Mouse (Mus musculus): ENCODE data around the gene Tcf25. TPM values are rescaled to one million over a fixed set of nuclear protein-coding genes. Genes with fewer than 3 reads are reported as not detected.

The Tcf25 gene
- polyA plus RNA-seq, 1 experiment from 2014 or later, result 146 TPM

GRCm38 (mm10) chr8:123331810-123332209 lies 41.7 kb upstream of the Tcf25 start:
- 18% methylated on average over 8 of the region's 8 CpGs for WGBS
- Histone ChIP-seq H3K4me3 (ENCODE audit: low read depth, low read length) (no peak overlapping the region), H3K4me2 (replicated peaks; ENCODE audit: low read depth) (peak overlapping the region; percentile 77; the same call in 1 of the 2 replicates), H3K36me3 (ENCODE audit: control insufficient read depth, insufficient read depth, low read length) (no peaks in the 10 kb centered on the region), H3K4me1 (replicated peaks; ENCODE audit: control insufficient read depth, insufficient read depth) (no peaks in the 10 kb centered on the region), H3K27ac (replicated peaks) (peak overlapping the region; percentile 53; the same call in 1 of the 2 replicates), H3K27me3 (ENCODE audit: control insufficient read depth, insufficient read depth, low read length) (no peaks in the 10 kb centered on the region), H3K9me3 (ENCODE audit: control insufficient read depth, low read length) (no peaks in the 10 kb centered on the region), H3K9ac (ENCODE audit: low read length) (no peak overlapping the region)
- no peak for TF ChIP-seq EP300 (optimal IDR thresholded peaks at IDR 0.05)
- TF ChIP-seq CTCF (IDR thresholded peaks at IDR 0.05; ENCODE audit: low read depth), result no peak
- ATAC-seq (ENCODE audit: low FRiP score, low TSS enrichment), result no peak
- DNase-seq (ENCODE audit: low spot score), result no peak

DNA sequence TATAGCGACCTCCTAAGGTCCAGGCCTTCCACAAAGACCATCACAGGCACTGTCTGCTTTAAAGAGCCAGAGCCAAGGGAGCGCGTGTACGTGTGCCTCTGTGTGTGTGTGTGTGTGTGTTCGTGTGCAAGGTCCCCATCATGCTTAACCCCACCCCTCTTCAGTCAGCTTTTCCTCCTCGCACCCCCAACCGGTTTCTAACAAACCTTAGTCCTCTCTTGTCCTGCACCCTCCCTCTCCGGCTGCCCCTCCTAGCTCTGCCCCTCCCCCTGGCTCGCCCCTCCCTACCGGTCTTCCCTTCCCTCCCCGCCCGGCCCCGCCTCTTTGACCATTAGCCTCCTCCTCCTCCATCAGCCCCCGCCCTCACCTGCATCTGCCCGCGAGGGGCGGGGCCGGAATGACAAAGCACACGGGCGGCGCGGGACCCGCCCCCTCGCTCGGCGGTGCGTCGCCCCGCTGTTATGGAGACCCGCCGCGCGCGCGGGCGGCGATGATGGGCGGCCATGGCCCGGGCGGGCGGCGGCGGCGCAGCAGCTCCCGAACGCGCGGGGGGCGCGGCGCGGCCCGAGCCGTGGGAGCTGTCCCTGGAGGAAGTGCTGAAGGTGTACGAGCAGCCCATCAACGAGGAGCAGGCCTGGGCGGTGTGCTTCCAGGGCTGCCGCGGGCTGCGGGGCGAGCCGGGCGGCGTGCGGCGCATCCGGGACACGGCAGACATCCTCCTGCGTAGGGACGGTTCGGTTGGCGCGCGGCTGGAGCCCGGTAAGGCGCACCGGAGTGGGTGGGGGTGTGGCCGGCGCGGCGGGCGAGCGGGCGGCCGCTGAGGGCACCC lies 41.1 kb upstream of the Tcf25 start, which contains the start of gene Spire2:
TSS of gene Spire2 (plus strand) at position 452 of the 829 bp plus-strand sequence.
- H3K4me1 ChIP-seq (replicated peaks; ENCODE audit: control insufficient read depth, insufficient read depth), result no peaks in the 10 kb centered on the region
- under 1% methylated on average over 73 of the region's 85 CpGs for WGBS
- TF ChIP-seq CTCF (IDR thresholded peaks at IDR 0.05; ENCODE audit: low read depth) (no peak), EP300 (optimal IDR thresholded peaks at IDR 0.05) (no peak)
- no peaks in the 10 kb centered on the region for H3K27me3 ChIP-seq (ENCODE audit: control insufficient read depth, insufficient read depth, low read length)
- ATAC-seq (ENCODE audit: low FRiP score, low TSS enrichment), result peak; percentile 78
- H3K4me2 ChIP-seq (replicated peaks; ENCODE audit: low read depth), result peak within 1 kb of the TSS; percentile 77
- peak within 1 kb of the TSS; percentile 48 for H3K9ac ChIP-seq (ENCODE audit: low read length)
- DNase-seq (ENCODE audit: low spot score), result peak; percentile 92
- peak within 1 kb of the TSS; percentile 71 for H3K27ac ChIP-seq (replicated peaks)
- no peaks in the 10 kb centered on the region for H3K36me3 ChIP-seq (ENCODE audit: control insufficient read depth, insufficient read depth, low read length)
- no peaks in the 10 kb centered on the region for H3K9me3 ChIP-seq (ENCODE audit: control insufficient read depth, low read length)
- H3K4me3 ChIP-seq (ENCODE audit: low read depth, low read length), result peak within 1 kb of the TSS; percentile 52

DNA sequence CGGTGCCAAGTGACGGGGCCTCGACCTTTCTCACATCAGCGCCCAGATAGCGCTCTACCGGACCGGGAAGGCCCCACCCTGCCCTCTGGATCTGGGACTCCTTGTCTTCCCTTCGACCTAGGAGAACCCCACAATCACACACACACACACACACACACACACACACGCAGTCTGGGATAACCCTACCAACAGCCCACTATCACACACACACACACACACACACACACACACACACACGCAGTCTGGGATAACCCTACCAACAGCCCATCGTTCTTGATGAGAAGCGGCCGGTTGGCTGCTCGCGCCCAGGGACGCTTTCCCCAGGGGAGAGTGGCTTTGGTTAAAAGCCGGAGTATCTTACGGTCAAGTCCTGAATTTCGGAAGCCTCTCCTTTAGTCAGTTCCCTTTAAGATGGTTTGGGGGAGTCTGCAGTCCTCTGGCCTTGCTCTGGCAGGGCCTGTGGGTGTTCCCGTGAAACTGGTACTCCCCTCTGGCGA lies 40.4 kb upstream of the Tcf25 start:
- ATAC-seq (ENCODE audit: low FRiP score, low TSS enrichment), result no peak
- TF ChIP-seq CTCF (IDR thresholded peaks at IDR 0.05; ENCODE audit: low read depth), result no peak
- no peak for DNase-seq (ENCODE audit: low spot score)
- peak overlapping the region; percentile 77 for H3K4me2 ChIP-seq (replicated peaks; ENCODE audit: low read depth)
- no peaks in the 10 kb centered on the region for H3K27me3 ChIP-seq (ENCODE audit: control insufficient read depth, insufficient read depth, low read length)
- no peaks in the 10 kb centered on the region for H3K9me3 ChIP-seq (ENCODE audit: control insufficient read depth, low read length)
- H3K9ac ChIP-seq (ENCODE audit: low read length), result no peak overlapping the region
- peak overlapping the region; percentile 52 for H3K4me3 ChIP-seq (ENCODE audit: low read depth, low read length)
- no peaks in the 10 kb centered on the region for H3K36me3 ChIP-seq (ENCODE audit: control insufficient read depth, insufficient read depth, low read length)
- no peaks in the 10 kb centered on the region for H3K4me1 ChIP-seq (replicated peaks; ENCODE audit: control insufficient read depth, insufficient read depth)
- peak overlapping the region; percentile 71 for H3K27ac ChIP-seq (replicated peaks)
- WGBS, result 4% methylated on average over 21 of the region's 21 CpGs

DNA sequence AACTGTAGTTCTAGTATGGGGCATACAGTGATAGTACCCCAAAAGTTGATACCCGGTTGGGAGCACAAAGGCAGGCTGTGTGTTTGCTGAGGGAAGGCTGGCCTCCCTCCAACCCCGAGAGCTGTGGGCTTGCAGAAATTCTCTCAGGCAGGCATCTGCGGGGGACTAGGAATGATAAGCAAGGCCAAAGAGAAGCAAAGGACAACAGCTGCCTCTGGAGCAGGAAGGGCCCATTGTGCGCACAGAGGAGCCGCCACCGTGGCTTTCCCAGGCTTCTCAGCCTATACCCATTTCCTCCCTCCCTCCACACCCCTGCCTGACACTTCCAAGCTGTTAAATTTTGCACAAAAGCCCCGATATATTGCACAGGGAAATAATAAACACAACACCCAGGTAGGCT lies 39.7 kb upstream of the Tcf25 start:
- no peak for ATAC-seq (ENCODE audit: low FRiP score, low TSS enrichment)

DNA sequence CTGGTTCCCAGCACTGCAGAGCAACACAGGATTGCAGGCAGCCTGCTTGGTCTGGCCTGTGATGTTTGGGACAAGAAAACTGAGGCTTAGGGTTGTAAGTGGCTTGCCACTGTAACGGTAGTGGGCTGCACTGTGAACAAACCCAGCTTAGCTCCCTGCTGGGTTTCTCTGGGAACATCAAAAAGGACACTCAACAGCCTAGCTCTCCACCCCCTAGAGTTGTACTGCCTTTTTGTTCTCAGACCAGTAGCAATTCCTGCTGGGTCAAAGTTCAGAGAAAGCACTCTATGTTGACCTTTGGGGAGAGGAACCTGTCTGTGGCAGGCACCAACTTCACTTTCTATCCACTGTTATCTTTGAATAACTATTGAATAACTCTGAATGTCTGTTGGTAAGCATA lies 39.1 kb upstream of the Tcf25 start:
- Histone ChIP-seq H3K4me3 (ENCODE audit: low read depth, low read length) (0 out of 2 replicates have a peak overlapping the region, but pooled peaks have one; percentile 10), H3K4me1 (replicated peaks; ENCODE audit: control insufficient read depth, insufficient read depth) (no peaks in the 10 kb centered on the region), H3K9ac (ENCODE audit: low read length) (no peak overlapping the region), H3K36me3 (ENCODE audit: control insufficient read depth, insufficient read depth, low read length) (no peaks in the 10 kb centered on the region), H3K27ac (replicated peaks) (peak overlapping the region; percentile 40; the same call in 1 of the 2 replicates), H3K9me3 (ENCODE audit: control insufficient read depth, low read length) (no peaks in the 10 kb centered on the region), H3K27me3 (ENCODE audit: control insufficient read depth, insufficient read depth, low read length) (no peaks in the 10 kb centered on the region), H3K4me2 (replicated peaks; ENCODE audit: low read depth) (peak overlapping the region; percentile 77; the same call in 1 of the 2 replicates)
- DNase-seq (ENCODE audit: low spot score) (no peak), ATAC-seq (ENCODE audit: low FRiP score, low TSS enrichment) (no peak)
- WGBS, result 18% methylated on average over 1 of the region's 1 CpGs
- TF ChIP-seq EP300 (optimal IDR thresholded peaks at IDR 0.05), result no peak
- no peak for TF ChIP-seq CTCF (IDR thresholded peaks at IDR 0.05; ENCODE audit: low read depth)

More for the DNA sequence above, 39.7 kb upstream of the Tcf25 start:
- DNase-seq (ENCODE audit: low spot score), result no peak
- H3K4me2 ChIP-seq (replicated peaks; ENCODE audit: low read depth), result peak overlapping the region; percentile 77
- 13% methylated on average over 7 of the region's 7 CpGs for WGBS
- no peaks in the 10 kb centered on the region for H3K4me1 ChIP-seq (replicated peaks; ENCODE audit: control insufficient read depth, insufficient read depth)
- H3K9me3 ChIP-seq (ENCODE audit: control insufficient read depth, low read length), result no peaks in the 10 kb centered on the region
- H3K9ac ChIP-seq (ENCODE audit: low read length), result no peak overlapping the region
- H3K36me3 ChIP-seq (ENCODE audit: control insufficient read depth, insufficient read depth, low read length), result no peaks in the 10 kb centered on the region
- H3K27ac ChIP-seq (replicated peaks), result peak overlapping the region; percentile 40; the same call in 1 of the 2 replicates
- TF ChIP-seq CTCF (IDR thresholded peaks at IDR 0.05; ENCODE audit: low read depth) (no peak), EP300 (optimal IDR thresholded peaks at IDR 0.05) (no peak)
- H3K27me3 ChIP-seq (ENCODE audit: control insufficient read depth, insufficient read depth, low read length), result no peaks in the 10 kb centered on the region
- 0 out of 2 replicates have a peak overlapping the region, but pooled peaks have one; percentile 10 for H3K4me3 ChIP-seq (ENCODE audit: low read depth, low read length)

- 57% methylated on average over 3 of the region's 3 CpGs for WGBS
- no peak overlapping the region for H3K4me3 ChIP-seq (ENCODE audit: low read depth, low read length)
- no peak for TF ChIP-seq CTCF (IDR thresholded peaks at IDR 0.05; ENCODE audit: low read depth)
- TF ChIP-seq EP300 (optimal IDR thresholded peaks at IDR 0.05), result no peak
- H3K27me3 ChIP-seq (ENCODE audit: control insufficient read depth, insufficient read depth, low read length), result no peaks in the 10 kb centered on the region
- H3K36me3 ChIP-seq (ENCODE audit: control insufficient read depth, insufficient read depth, low read length), result no peaks in the 10 kb centered on the region
- no peaks in the 10 kb centered on the region for H3K4me1 ChIP-seq (replicated peaks; ENCODE audit: control insufficient read depth, insufficient read depth)
- no peaks in the 10 kb centered on the region for H3K9me3 ChIP-seq (ENCODE audit: control insufficient read depth, low read length)
- no peak overlapping the region; the same call in 1 of the 2 replicates for H3K27ac ChIP-seq (replicated peaks)
- H3K4me2 ChIP-seq (replicated peaks; ENCODE audit: low read depth), result no peak overlapping the region
- no peak; the same call in 1 of the 2 replicates for ATAC-seq (ENCODE audit: low FRiP score, low TSS enrichment)
- peak; percentile 63 for DNase-seq (ENCODE audit: low spot score)
- H3K9ac ChIP-seq (ENCODE audit: low read length), result no peak overlapping the region
Observed at GRCm38 (mm10) chr8:123337475-123337874, 36.1 kb upstream of the Tcf25 start.

Measured in stomach, postnatal 0 days (tissue).